Mouse (Mus musculus): ENCODE results near the gene Gm45799.

DNA sequence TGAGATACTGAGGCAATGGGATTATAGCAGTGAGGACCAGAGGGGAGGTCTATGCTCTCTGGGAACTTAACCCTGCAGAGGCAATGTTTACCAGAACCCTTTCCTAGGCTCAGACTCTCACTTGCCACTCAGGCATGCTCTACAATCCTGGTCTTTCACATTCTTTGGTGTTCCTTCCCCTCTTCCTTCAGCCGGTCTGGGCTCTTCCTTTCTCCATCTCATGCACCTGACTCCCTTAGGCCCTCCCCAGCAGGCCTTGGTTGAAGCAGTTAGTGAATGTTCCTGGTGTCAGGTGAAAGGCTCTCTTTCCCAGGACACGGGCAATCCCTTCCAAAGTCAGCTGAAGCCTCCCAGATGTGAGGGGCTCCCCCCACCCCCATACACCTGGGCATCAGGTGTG, 596 bp upstream of the Gm45799 start, which contains the start of gene Timm10b:
- TF ChIP-seq CTCF (IDR thresholded peaks at IDR 0.05; ENCODE audit: low read depth) (no peak), EP300 (IDR thresholded peaks at IDR 0.05; ENCODE audit: low read depth) (no peak)
